Mouse (Mus musculus) megakaryocyte, embryonic 14.5 days (primary cell): ENCODE data around the gene E2f3.

ENCODE experiments used
- FLI1 ChIP-seq: IDR thresholded peaks from 2 replicates; pipeline ENCODE4 v1.6.1; 2012; ENCODE audit warnings: low read length, inconsistent platforms, mixed read lengths
- GATA1 ChIP-seq: IDR thresholded peaks from 3 replicates; pipeline ENCODE4 v1.6.1; 2012; ENCODE audit warnings: mixed read lengths, low read length, inconsistent platforms, borderline replicate concordance

DNA sequence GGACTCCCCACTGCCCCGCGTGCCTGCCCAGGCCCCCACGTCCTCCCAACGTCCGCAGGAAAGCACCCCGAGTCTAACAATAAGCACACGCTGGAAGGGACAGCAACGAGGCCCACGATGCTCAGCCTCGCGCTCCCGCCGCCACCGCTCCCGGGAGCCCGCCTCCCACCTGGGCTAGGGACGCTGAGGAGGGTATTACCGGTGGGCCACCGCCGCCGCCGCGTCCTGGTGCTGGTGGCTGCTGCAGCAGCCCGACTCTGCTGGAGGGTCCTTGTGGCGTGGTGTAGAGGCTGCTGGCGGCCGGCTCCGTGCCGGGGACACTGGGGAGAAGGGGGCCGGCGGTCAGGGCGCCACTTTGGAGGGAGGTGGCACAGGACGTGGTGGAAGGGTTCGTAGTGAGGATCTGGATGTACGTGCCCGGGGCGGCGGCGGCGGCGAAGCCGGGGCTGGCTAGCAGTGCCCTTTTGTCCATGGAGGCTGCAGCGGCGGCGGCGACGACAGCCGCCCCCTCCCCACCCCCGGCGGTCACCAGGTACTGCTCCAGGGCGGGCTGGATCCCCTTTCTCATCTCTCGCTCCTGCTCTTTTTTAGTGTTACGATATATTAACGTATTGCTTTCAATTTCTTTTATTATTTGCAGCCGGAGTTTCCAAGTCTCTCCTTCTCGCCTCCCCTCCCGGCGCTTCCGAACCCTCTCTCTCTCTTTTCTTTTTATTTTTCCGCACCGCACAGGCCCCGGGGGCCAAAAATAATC is 585 bp downstream of the E2f3 start:
- no peak for TF ChIP-seq GATA1
- TF ChIP-seq FLI1: no peak
